Mouse (Mus musculus) neural tube, embryonic 11.5 days (tissue): ENCODE results near the gene Actr3b. TPM values are rescaled to one million over a fixed set of nuclear protein-coding genes. Genes with fewer than 3 reads are reported as not detected.
A peak's percentile ranks its signal among the peaks of the same experiment; 100 is the strongest.
"Not testable (repeated sequence)": the region's sequence is repeated elsewhere in the genome, so short reads cannot be mapped to it uniquely, and the experiment has no call there.

Source experiments
- ATAC-seq: fragments of 200-750 bp; cut with Nextera tagmentation; 2 replicates; pipeline ENCODE4 v1.8.0; 2017; ENCODE audit warnings: moderate number of reproducible peaks, mild to moderate bottlenecking, moderate TSS enrichment, moderate library complexity; ENCODE audit not compliant: insufficient read depth, low FRiP score, low TSS enrichment
- DNase-seq: peaks from one replicate; pipeline ENCODE4 v3.0.0-alpha.2; 2015; ENCODE audit warnings: low spot score
- H3K27ac ChIP-seq: fragments of 300-500 bp; sonication (generic); 2 replicates; pipeline ENCODE4 v1.5.1; 2014; ENCODE audit warnings: low read depth, mild to moderate bottlenecking, low read length
- H3K27me3 ChIP-seq: fragments of 300-500 bp; sonication (generic); 2 replicates; pipeline ENCODE4 v1.6.1; 2014; ENCODE audit warnings: mild to moderate bottlenecking, low read length, mixed read lengths; ENCODE audit not compliant: control insufficient read depth, insufficient read depth
- H3K36me3 ChIP-seq: fragments of 300-500 bp; sonication (generic); 2 replicates; pipeline ENCODE4 v1.6.1; 2014; ENCODE audit warnings: mild to moderate bottlenecking, low read length, moderate library complexity, mixed read lengths; ENCODE audit not compliant: control insufficient read depth, insufficient read depth
- H3K4me1 ChIP-seq: fragments of 300-500 bp; sonication (generic); 2 replicates; pipeline ENCODE4 v1.6.1; 2014; ENCODE audit warnings: low read length, mixed read lengths; ENCODE audit not compliant: control insufficient read depth, insufficient read depth
- H3K4me2 ChIP-seq: fragments of 300-500 bp; sonication (generic); 2 replicates; pipeline ENCODE4 v1.6.1; 2014; ENCODE audit warnings: low read depth, mild to moderate bottlenecking, moderate library complexity
- H3K4me3 ChIP-seq: fragments of 300-500 bp; sonication (generic); 2 replicates; pipeline ENCODE4 v1.5.1; 2014; ENCODE audit warnings: low read depth, low read length
- H3K9ac ChIP-seq: fragments of 300-500 bp; sonication (generic); 2 replicates; pipeline ENCODE4 v1.6.1; 2014; ENCODE audit warnings: mild to moderate bottlenecking, low read length
- H3K9me3 ChIP-seq: fragments of 300-500 bp; sonication (generic); 2 replicates; pipeline ENCODE4 v1.6.1; 2016; ENCODE audit warnings: low read length; ENCODE audit not compliant: control insufficient read depth
- WGBS: fragments of 180-500 bp; shearing (Covaris S2); extraction: QIAGEN DNeasy Blood & Tissue Kit; methylation state at CpG from one replicate; pipeline ENCODE4 v1.1.7; 2014; 5-methylcytosine and 5-hydroxymethylcytosine counted together
- polyA plus RNA-seq: library from polyadenylated mRNA; unstranded; fragments of >200 nt; fragmentation: Nextera tagmentation; extraction: Ambion mirVana; gene quantifications from 2 replicates; pipeline ENCODE4 v1.2.1, GENCODE M21; 2014

Actr3b gene
- polyA plus RNA-seq, 1 experiment from 2014 or later = 11.5 TPM

- 92% methylated on average over 1 of the region's 1 CpGs for WGBS
- H3K36me3 ChIP-seq, H3K4me1 ChIP-seq, H3K27me3 ChIP-seq, H3K4me3 ChIP-seq, H3K4me2 ChIP-seq, ATAC-seq, H3K27ac ChIP-seq, H3K9ac ChIP-seq, DNase-seq, H3K9me3 ChIP-seq: not testable (repeated sequence)
Observed at GRCm38 (mm10) chr5:25738902-25739301, 20.9 kb upstream of the Actr3b start.

- H3K36me3 ChIP-seq = no peaks in the 10 kb centered on the region
- H3K4me1 ChIP-seq = no peaks in the 10 kb centered on the region
- H3K27me3 ChIP-seq = no peaks in the 10 kb centered on the region
- H3K4me3 ChIP-seq = no peak overlapping the region
- no peaks in the 10 kb centered on the region for H3K9me3 ChIP-seq
- H3K4me2 ChIP-seq = no peak overlapping the region
- H3K9ac ChIP-seq = no peak overlapping the region
- no peak overlapping the region for H3K27ac ChIP-seq
- DNase-seq (no peak), ATAC-seq (no peak)
Observed at GRCm38 (mm10) chr5:25747904-25748303, 11.9 kb upstream of the Actr3b start.

- Histone ChIP-seq H3K27me3 (no peaks in the 10 kb centered on the region), H3K36me3 (no peaks in the 10 kb centered on the region), H3K4me1 (no peaks in the 10 kb centered on the region), H3K4me3 (no peak overlapping the region), H3K9me3 (no peaks in the 10 kb centered on the region), H3K9ac (no peak overlapping the region), H3K27ac (no peak overlapping the region), H3K4me2 (no peak overlapping the region)
- ATAC-seq (no peak), DNase-seq (no peak)
- WGBS = 81% methylated on average over 3 of the region's 3 CpGs
Observed at GRCm38 (mm10) chr5:25748613-25749012, 11.2 kb upstream of the Actr3b start.

- H3K4me2 ChIP-seq = no peak overlapping the region
- no peak for DNase-seq
- H3K9me3 ChIP-seq = no peaks in the 10 kb centered on the region
- no peaks in the 10 kb centered on the region for H3K4me1 ChIP-seq
- H3K27ac ChIP-seq = no peak overlapping the region
- H3K27me3 ChIP-seq = no peaks in the 10 kb centered on the region
- no peak overlapping the region for H3K4me3 ChIP-seq
- H3K9ac ChIP-seq = no peak overlapping the region
- no peaks in the 10 kb centered on the region for H3K36me3 ChIP-seq
- ATAC-seq = no peak
Observed at GRCm38 (mm10) chr5:25751552-25751951, 8.2 kb upstream of the Actr3b start.

GRCm38 (mm10) chr5:25752862-25753261 is 6.9 kb upstream of the Actr3b start:
- Histone ChIP-seq H3K27me3 (no peaks in the 10 kb centered on the region), H3K4me2 (no peak overlapping the region), H3K4me1 (no peaks in the 10 kb centered on the region), H3K4me3 (no peak overlapping the region), H3K36me3 (no peaks in the 10 kb centered on the region), H3K9me3 (no peaks in the 10 kb centered on the region), H3K27ac (no peak overlapping the region), H3K9ac (no peak overlapping the region)
- no peak for DNase-seq
- no peak for ATAC-seq
- WGBS = 87% methylated on average over 5 of the region's 5 CpGs

GRCm38 (mm10) chr5:25753556-25754235 is 6.1 kb upstream of the Actr3b start:
- 58% methylated on average over 8 of the region's 8 CpGs for WGBS

GRCm38 (mm10) chr5:25754236-25754766 is 5.5 kb upstream of the Actr3b start:
- H3K27me3 ChIP-seq = no peaks in the 10 kb centered on the region
- ATAC-seq (no peak), DNase-seq (no peak)
- H3K9ac ChIP-seq = 0 out of 2 replicates have a peak overlapping the region, but pooled peaks have one; percentile 14
- no peak overlapping the region for H3K4me3 ChIP-seq
- H3K27ac ChIP-seq = no peak overlapping the region
- 16% methylated on average over 2 of the region's 2 CpGs for WGBS
- H3K4me2 ChIP-seq = no peak overlapping the region
- no peaks in the 10 kb centered on the region for H3K36me3 ChIP-seq
- H3K4me1 ChIP-seq = no peaks in the 10 kb centered on the region
- H3K9me3 ChIP-seq = no peaks in the 10 kb centered on the region

More at GRCm38 (mm10) chr5:25753556-25754235, 6.1 kb upstream of the Actr3b start:
- DNase-seq = no peak
- no peak overlapping the region for H3K9ac ChIP-seq
- H3K27ac ChIP-seq = no peak overlapping the region
- H3K4me3 ChIP-seq = no peak overlapping the region
- H3K4me2 ChIP-seq = no peak overlapping the region
- no peaks in the 10 kb centered on the region for H3K27me3 ChIP-seq
- no peak for ATAC-seq
- H3K9me3 ChIP-seq = no peaks in the 10 kb centered on the region
- no peaks in the 10 kb centered on the region for H3K36me3 ChIP-seq
- H3K4me1 ChIP-seq = no peaks in the 10 kb centered on the region

- no peaks in the 10 kb centered on the region for H3K27me3 ChIP-seq
- peak overlapping the region; percentile 62 for H3K4me2 ChIP-seq
- H3K27ac ChIP-seq = no peak overlapping the region
- H3K4me3 ChIP-seq = peak overlapping the region; percentile 49
- H3K9me3 ChIP-seq = no peaks in the 10 kb centered on the region
- peak overlapping the region; percentile 59 for H3K9ac ChIP-seq
- H3K36me3 ChIP-seq = no peaks in the 10 kb centered on the region
- no peaks in the 10 kb centered on the region for H3K4me1 ChIP-seq
- peak; percentile 18; the same call in 1 of the 2 replicates for ATAC-seq
- 2% methylated on average over 10 of the region's 10 CpGs for WGBS
- no peak for DNase-seq
Observed at GRCm38 (mm10) chr5:25760410-25760832, 624 bp downstream of the Actr3b start.

- Histone ChIP-seq H3K4me2 (no peak overlapping the region), H3K9ac (no peak overlapping the region), H3K27me3 (no peaks in the 10 kb centered on the region), H3K4me1 (no peaks in the 10 kb centered on the region), H3K27ac (no peak overlapping the region), H3K36me3 (no peaks in the 10 kb centered on the region), H3K4me3 (no peak overlapping the region), H3K9me3 (no peaks in the 10 kb centered on the region)
- ATAC-seq (no peak), DNase-seq (no peak)
- 68% methylated on average over 3 of the region's 3 CpGs for WGBS
Observed at GRCm38 (mm10) chr5:25760871-25761270, 1.1 kb downstream of the Actr3b start.
